Mouse (Mus musculus): ENCODE measurements at regions not wholly inside any gene's neighbourhood (a gene's known extent, or its start where the extent isn't known, plus 50 kb on each side); places are given as distances from the start of the nearest gene placed in this dataset.

- no peak for DNase-seq
Measured at GRCm38 (mm10) chr7:111420698-111421097, 337.9 kb upstream of the Eif4g2 start.

- no peak for DNase-seq
Measured at GRCm38 (mm10) chr7:111417735-111418134, 334.9 kb upstream of the Eif4g2 start.

GRCm38 (mm10) chr7:111416061-111416460 is 333.2 kb upstream of the Eif4g2 start:
- no peak for DNase-seq

- DNase-seq: peak; percentile 3 to 23
Measured at GRCm38 (mm10) chr7:111413745-111414144, 330.9 kb upstream of the Eif4g2 start.

- DNase-seq: no peak
Measured at GRCm38 (mm10) chr7:111412957-111413356, 330.1 kb upstream of the Eif4g2 start.

GRCm38 (mm10) chr7:111411386-111411960 is 328.6 kb upstream of the Eif4g2 start:
- DNase-seq: no peak

GRCm38 (mm10) chr7:111395972-111396371 is 313.1 kb upstream of the Eif4g2 start:
- DNase-seq: no peak

- DNase-seq: no peak
Measured at GRCm38 (mm10) chr7:111395111-111395510, 312.3 kb upstream of the Eif4g2 start.

- no peak for DNase-seq
Measured at GRCm38 (mm10) chr7:111393846-111394245, 311.0 kb upstream of the Eif4g2 start.

GRCm38 (mm10) chr7:111389690-111390089 is 306.9 kb upstream of the Eif4g2 start:
- DNase-seq: no peak

- DNase-seq: no peak
Measured at GRCm38 (mm10) chr7:111374534-111374933, 291.7 kb upstream of the Eif4g2 start.

GRCm38 (mm10) chr7:111373380-111374173 is 290.7 kb upstream of the Eif4g2 start:
- DNase-seq: no peak

- peak; percentile 81 to 86 for DNase-seq
Measured at GRCm38 (mm10) chr7:111370421-111370887, 287.6 kb upstream of the Eif4g2 start.

- no peak for DNase-seq
Measured at GRCm38 (mm10) chr7:111368296-111369004, 285.6 kb upstream of the Eif4g2 start.

GRCm38 (mm10) chr7:111366951-111367653 is 284.3 kb upstream of the Eif4g2 start:
- no peak for DNase-seq

- DNase-seq: no peak
Measured at GRCm38 (mm10) chr7:111365384-111365783, 282.6 kb upstream of the Eif4g2 start.

GRCm38 (mm10) chr7:111363206-111363605 is 280.4 kb upstream of the Eif4g2 start:
- no peak for DNase-seq

GRCm38 (mm10) chr7:111362646-111363045 is 279.8 kb upstream of the Eif4g2 start:
- no peak for DNase-seq

- DNase-seq: no peak
Measured at GRCm38 (mm10) chr7:111355088-111355656, 272.3 kb upstream of the Eif4g2 start.

- no peak for DNase-seq
Measured at GRCm38 (mm10) chr7:111354066-111354465, 271.2 kb upstream of the Eif4g2 start.

- DNase-seq: peak in 1 of 2 experiments; percentile 13
Measured at GRCm38 (mm10) chr7:111352176-111352575, 269.3 kb upstream of the Eif4g2 start.

- DNase-seq: no peak
Measured at GRCm38 (mm10) chr7:111345117-111345516, 262.3 kb upstream of the Eif4g2 start.

All from adrenal gland, postnatal 36 days (tissue).